Mouse (Mus musculus) CH12.LX (cell line): ENCODE measurements around the gene Clint1.

Experiments used
- MAFK ChIP-seq: IDR thresholded peaks from 2 replicates; pipeline ENCODE4 v1.6.1; 2011; ENCODE audit warnings: low read length, improper control_type of control experiment; ENCODE audit not compliant: insufficient replicate concordance
- MYC ChIP-seq: IDR thresholded peaks from 2 replicates; pipeline ENCODE4 v1.6.1; 2011; ENCODE audit warnings: low read depth, mild to moderate bottlenecking, improper control_type of control experiment, low read length
- NELFE ChIP-seq: IDR thresholded peaks from 2 replicates; pipeline ENCODE4 v1.6.1; 2011; ENCODE audit warnings: low read depth, low read length, improper control_type of control experiment
- POLR2A ChIP-seq: IDR thresholded peaks from 2 replicates; pipeline ENCODE4 v1.6.1; 2011; ENCODE audit warnings: low read depth, mild to moderate bottlenecking, improper control_type of control experiment, low read length
- USF1 ChIP-seq: IDR thresholded peaks from 2 replicates; pipeline ENCODE4 v1.6.1; 2014; ENCODE audit warnings: low read depth, mild to moderate bottlenecking, inconsistent platforms, low read length, improper control_type of control experiment

DNA sequence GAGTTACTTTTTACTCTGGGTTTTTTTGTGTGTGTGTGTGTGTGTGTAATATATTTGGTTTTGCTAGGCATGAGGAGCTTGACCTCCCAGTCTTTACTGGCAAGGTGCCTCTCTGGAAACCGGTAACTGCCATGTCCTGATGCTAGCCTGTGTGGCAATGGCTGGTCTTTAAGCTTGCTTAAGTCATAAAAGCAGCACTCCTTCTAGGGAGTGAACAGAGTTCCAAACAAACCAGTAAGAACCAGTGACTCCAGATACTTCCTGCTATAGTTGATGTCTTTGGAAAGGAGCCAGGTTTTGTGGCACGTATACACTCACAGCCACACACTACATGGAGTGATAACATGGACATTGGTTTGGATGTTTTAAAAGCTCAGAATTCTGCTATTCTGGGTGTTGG lies 24.2 kb downstream of the Clint1 start:
- TF ChIP-seq NELFE (no peak), USF1 (no peak), MAFK (no peak), POLR2A (no peak), MYC (no peak)
